Mouse (Mus musculus) myocyte (in vitro differentiated cells): ENCODE results near the gene Kcnq1.

Source experiments
- MAX ChIP-seq: IDR thresholded peaks from one replicate; pipeline ENCODE4 v1.6.1; 2011; ENCODE audit warnings: low read depth, mild to moderate bottlenecking, control low read depth
- POLR2A ChIP-seq: IDR thresholded peaks from one replicate; pipeline ENCODE4 v1.6.1; 2011; ENCODE audit warnings: low read depth, mild to moderate bottlenecking, control low read depth, moderate library complexity; ENCODE audit not compliant: insufficient read length
- POLR2AphosphoS2 ChIP-seq: IDR thresholded peaks from one replicate; pipeline ENCODE4 v1.6.1; 2011; ENCODE audit warnings: low read depth, control low read depth; ENCODE audit not compliant: insufficient read length
- TCF12 ChIP-seq: IDR thresholded peaks from one replicate; pipeline ENCODE4 v1.6.1; 2011; ENCODE audit warnings: mild to moderate bottlenecking, control low read depth; ENCODE audit not compliant: poor library complexity, insufficient read depth, severe bottlenecking
- USF1 ChIP-seq: IDR thresholded peaks from one replicate; pipeline ENCODE4 v1.6.1; 2011; ENCODE audit warnings: low read depth, mild to moderate bottlenecking, control low read depth, moderate library complexity

DNA sequence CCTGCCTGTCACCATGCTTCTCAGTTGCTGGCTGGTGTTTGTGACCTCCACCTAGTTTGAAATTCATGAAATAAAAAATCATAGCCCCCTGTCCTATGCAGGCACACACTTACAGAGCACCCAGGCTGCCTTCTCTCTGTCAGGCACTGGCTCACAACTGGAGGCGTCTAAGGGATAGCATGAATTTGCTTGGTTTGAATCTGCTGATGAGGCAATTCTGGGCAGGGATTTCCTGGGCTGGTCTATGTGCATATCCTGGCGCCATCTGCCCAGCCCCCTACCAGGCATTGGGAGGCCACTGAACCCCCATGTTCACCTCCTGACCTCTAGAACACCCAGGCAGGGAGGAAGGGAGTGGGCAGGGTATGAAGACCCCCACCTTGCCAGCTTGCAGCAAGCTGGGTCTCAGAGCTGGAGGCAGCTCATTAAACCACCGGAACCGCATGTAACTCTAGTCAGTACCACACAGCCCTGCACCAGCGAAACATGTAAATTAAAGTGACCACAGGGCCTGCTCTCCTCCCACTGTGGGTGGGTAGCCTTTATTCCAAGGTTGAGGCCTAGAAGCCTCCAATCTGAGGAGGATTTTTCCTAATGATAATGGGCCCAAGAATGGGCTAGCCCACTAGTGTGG is 66.9 kb downstream of the Kcnq1 start:
- TF ChIP-seq POLR2AphosphoS2 (no peak), MAX (no peak), POLR2A (no peak), USF1 (no peak), TCF12 (no peak)
